Mouse (Mus musculus) A20 (cell line): ENCODE measurements at regions not wholly inside any gene's neighbourhood (a gene's known extent, or its start where the extent isn't known, plus 50 kb on each side); places are given as distances from the start of the nearest gene placed in this dataset.

Experiments
- DNase-seq: peaks from one replicate; pipeline ENCODE4 v3.0.0-alpha.2; 2011; ENCODE audit warnings: low read depth, low spot score

GRCm38 (mm10) chr4:67662122-67662521, 834.7 kb downstream of the Tlr4 start:
- DNase-seq: no peak

GRCm38 (mm10) chr4:67673961-67674360, 846.6 kb downstream of the Tlr4 start:
- DNase-seq: no peak

- no peak for DNase-seq
These were observed 850.2 kb downstream of the Tlr4 start for GRCm38 (mm10) chr4:67677589-67677988.

GRCm38 (mm10) chr4:67698438-67698837, 871.1 kb downstream of the Tlr4 start:
- no peak for DNase-seq
